Mouse (Mus musculus) stomach, postnatal 0 days (tissue): ENCODE measurements around the gene Tlr12. TPM values are rescaled to one million over a fixed set of nuclear protein-coding genes. Genes with fewer than 3 reads are reported as not detected.

Experiments
- ATAC-seq: fragments of 200-750 bp; cut with Nextera tagmentation; 2 replicates; pipeline ENCODE4 v1.8.0; 2017; ENCODE audit not compliant: low FRiP score, low TSS enrichment
- DNase-seq: peaks from one replicate; pipeline ENCODE4 v3.0.0-alpha.2; 2016; ENCODE audit warnings: low spot score
- H3K27ac ChIP-seq: fragments of 300-500 bp; sonication (generic); replicated peaks from 2 replicates; pipeline ENCODE4 v1.5.1; 2014; ENCODE audit warnings: mild to moderate bottlenecking, control low read depth
- H3K27me3 ChIP-seq: fragments of 300-500 bp; sonication (generic); 2 replicates; pipeline ENCODE4 v1.6.1; 2014; ENCODE audit warnings: low read length; ENCODE audit not compliant: control insufficient read depth, insufficient read depth
- H3K36me3 ChIP-seq: fragments of 300-500 bp; sonication (generic); 2 replicates; pipeline ENCODE4 v1.6.1; 2014; ENCODE audit warnings: low read length, mixed read lengths; ENCODE audit not compliant: control insufficient read depth, insufficient read depth
- H3K4me1 ChIP-seq: fragments of 300-500 bp; sonication (generic); replicated peaks from 2 replicates; pipeline ENCODE4 v1.6.1; 2014; ENCODE audit warnings: antibody characterized with exemption; ENCODE audit not compliant: control insufficient read depth, insufficient read depth
- H3K4me2 ChIP-seq: fragments of 300-500 bp; sonication (generic); replicated peaks from 2 replicates; pipeline ENCODE4 v1.6.1; 2014; ENCODE audit warnings: low read depth, mild to moderate bottlenecking, control low read depth, moderate library complexity
- H3K4me3 ChIP-seq: fragments of 300-500 bp; sonication (generic); 2 replicates; pipeline ENCODE4 v1.5.1; 2014; ENCODE audit warnings: low read depth, low read length, control low read depth
- H3K9ac ChIP-seq: fragments of 300-500 bp; sonication (generic); 2 replicates; pipeline ENCODE4 v1.6.1; 2014; ENCODE audit warnings: mild to moderate bottlenecking, low read length, control low read depth, mixed read lengths
- H3K9me3 ChIP-seq: fragments of 300-500 bp; sonication (generic); 2 replicates; pipeline ENCODE4 v1.6.1; 2016; ENCODE audit warnings: low read length; ENCODE audit not compliant: control insufficient read depth
- CTCF ChIP-seq: IDR thresholded peaks from 2 replicates; pipeline ENCODE4 v1.5.1; 2016; ENCODE audit warnings: antibody characterized with exemption, low read depth, mild to moderate bottlenecking, moderate library complexity
- EP300 ChIP-seq: optimal IDR thresholded peaks from 2 replicates; pipeline ENCODE3; 2016; ENCODE audit warnings: antibody characterized with exemption
- WGBS: fragments of 180-500 bp; shearing (Covaris S2); extraction: QIAGEN DNeasy Blood & Tissue Kit; methylation state at CpG from one replicate; pipeline ENCODE4 v1.1.7; 2014; 5-methylcytosine and 5-hydroxymethylcytosine counted together
- polyA plus RNA-seq: library from polyadenylated mRNA; unstranded; fragments of >200 nt; fragmentation: Nextera tagmentation; extraction: Ambion mirVana; gene quantifications from 2 replicates; pipeline ENCODE4 v1.2.1, GENCODE M21; 2015

Gene Tlr12
- polyA plus RNA-seq, 1 experiment from 2014 or later, result 0.57 TPM

- H3K36me3 ChIP-seq, result no peaks in the 10 kb centered on the region
- no peak overlapping the region for H3K4me3 ChIP-seq
- no peak for ATAC-seq
- no peaks in the 10 kb centered on the region for H3K9me3 ChIP-seq
- H3K27me3 ChIP-seq, result no peaks in the 10 kb centered on the region
- no peak overlapping the region for H3K27ac ChIP-seq
- DNase-seq, result no peak
- H3K4me1 ChIP-seq, result no peaks in the 10 kb centered on the region
- H3K4me2 ChIP-seq, result no peak overlapping the region
- WGBS, result 27% methylated on average over 7 of the region's 7 CpGs
- no peak overlapping the region for H3K9ac ChIP-seq
- TF ChIP-seq EP300 (no peak), CTCF (no peak)
Observed at GRCm38 (mm10) chr4:128646762-128647161, 28.3 kb upstream of the Tlr12 start.

GRCm38 (mm10) chr4:128645896-128646295, 27.5 kb upstream of the Tlr12 start:
- Histone ChIP-seq H3K36me3 (no peaks in the 10 kb centered on the region), H3K9ac (no peak overlapping the region), H3K9me3 (no peaks in the 10 kb centered on the region), H3K4me3 (no peak overlapping the region), H3K4me2 (no peak overlapping the region), H3K27ac (no peak overlapping the region), H3K4me1 (no peaks in the 10 kb centered on the region), H3K27me3 (no peaks in the 10 kb centered on the region)
- 34% methylated on average over 6 of the region's 6 CpGs for WGBS
- DNase-seq (no peak), ATAC-seq (no peak)
- no peak for TF ChIP-seq CTCF
- TF ChIP-seq EP300, result no peak

- no peak overlapping the region for H3K4me2 ChIP-seq
- no peak for DNase-seq
- no peaks in the 10 kb centered on the region for H3K4me1 ChIP-seq
- ATAC-seq, result no peak
- WGBS, result 43% methylated on average over 23 of the region's 23 CpGs
- no peak for TF ChIP-seq EP300
- no peak for TF ChIP-seq CTCF
- H3K36me3 ChIP-seq, result no peaks in the 10 kb centered on the region
- H3K9ac ChIP-seq, result no peak overlapping the region
- H3K9me3 ChIP-seq, result no peaks in the 10 kb centered on the region
- no peaks in the 10 kb centered on the region for H3K27me3 ChIP-seq
- no peak overlapping the region for H3K27ac ChIP-seq
- H3K4me3 ChIP-seq, result no peak overlapping the region
Observed at GRCm38 (mm10) chr4:128641766-128642717, 23.6 kb upstream of the Tlr12 start.

GRCm38 (mm10) chr4:128638265-128638923, 20.0 kb upstream of the Tlr12 start:
- no peak overlapping the region for H3K27ac ChIP-seq
- TF ChIP-seq EP300, result no peak
- no peak for TF ChIP-seq CTCF
- no peaks in the 10 kb centered on the region for H3K27me3 ChIP-seq
- no peak for DNase-seq
- H3K4me2 ChIP-seq, result no peak overlapping the region
- ATAC-seq, result no peak
- no peaks in the 10 kb centered on the region for H3K9me3 ChIP-seq
- H3K9ac ChIP-seq, result no peak overlapping the region
- H3K36me3 ChIP-seq, result no peaks in the 10 kb centered on the region
- H3K4me3 ChIP-seq, result no peak overlapping the region
- 77% methylated on average over 18 of the region's 18 CpGs for WGBS
- H3K4me1 ChIP-seq, result 0 out of 2 replicates have a peak, but pooled peaks cover 2% of the 10 kb centered on the region

- Histone ChIP-seq H3K9ac (no peak overlapping the region), H3K4me3 (no peak overlapping the region), H3K4me2 (no peak overlapping the region), H3K27ac (no peak overlapping the region), H3K9me3 (no peaks in the 10 kb centered on the region), H3K27me3 (no peaks in the 10 kb centered on the region), H3K4me1 (0 out of 2 replicates have a peak, but pooled peaks cover 2% of the 10 kb centered on the region), H3K36me3 (no peaks in the 10 kb centered on the region)
- WGBS, result 31% methylated on average over 11 of the region's 11 CpGs
- TF ChIP-seq CTCF (0 out of 2 replicates have a peak, but pooled peaks have one; percentile 10), EP300 (no peak)
- DNase-seq (no peak), ATAC-seq (no peak)
Observed at GRCm38 (mm10) chr4:128637250-128637649, 18.8 kb upstream of the Tlr12 start.
